Mouse (Mus musculus): ENCODE results near the gene Jagn1. TPM values are rescaled to one million over a fixed set of nuclear protein-coding genes. Genes with fewer than 3 reads are reported as not detected.
A peak's percentile ranks its signal among the peaks of the same experiment; 100 is the strongest.

The Jagn1 gene
- 10 to 100 TPM; 28.6 to 32.4 TPM for total RNA-seq (2021)
- long read RNA-seq, experiment 1, transcript Jagn1-201 (2 exons, 1,201 nt), result major isoform, 41 of 47 reads
- long read RNA-seq, experiment 1, partial matches to known transcripts, result 2 of 47 reads
- long read RNA-seq, experiment 1, other reads (novel, unspliced or antisense), result 1 of 47 reads
- long read RNA-seq, experiment 2, transcript Jagn1-201 (2 exons, 1,201 nt), result major isoform, 34 of 41 reads
- long read RNA-seq, experiment 2, partial matches to known transcripts, result 3 of 41 reads
- long read RNA-seq, experiment 2, other reads (novel, unspliced or antisense), result 4 of 41 reads

- intact Hi-C loops (cut with DNase I; ENCODE audit: low total_unique reads), result no loop called here
- peak; percentile 89 for DNase-seq
These were observed at the start of gene Jagn1 for GRCm38 (mm10) chr6:113442442-113443090. TSS of gene Jagn1 (plus strand) at chr6:113442569.

GRCm38 (mm10) chr6:113393951-113394350 lies 48.4 kb upstream of the Jagn1 start:
- DNase-seq, result no peak
- intact Hi-C loops (cut with DNase I; ENCODE audit: low total_unique reads), result no loop called here

GRCm38 (mm10) chr6:113394811-113395210 lies 47.6 kb upstream of the Jagn1 start:
- intact Hi-C loops (cut with DNase I; ENCODE audit: low total_unique reads), result no loop called here
- DNase-seq, result no peak

GRCm38 (mm10) chr6:113395501-113395900 lies 46.9 kb upstream of the Jagn1 start:
- intact Hi-C loops (cut with DNase I; ENCODE audit: low total_unique reads), result no loop called here
- no peak for DNase-seq

- no peak for DNase-seq
- intact Hi-C loops (cut with DNase I; ENCODE audit: low total_unique reads), result no loop called here
These were observed 45.9 kb upstream of the Jagn1 start for GRCm38 (mm10) chr6:113396270-113397030.

GRCm38 (mm10) chr6:113402094-113402493 lies 40.3 kb upstream of the Jagn1 start:
- no peak for DNase-seq
- intact Hi-C loops (cut with DNase I; ENCODE audit: low total_unique reads), result no loop called here

- intact Hi-C loops (cut with DNase I; ENCODE audit: low total_unique reads), result no loop called here
- DNase-seq, result peak; percentile 19
These were observed 37.5 kb upstream of the Jagn1 start for GRCm38 (mm10) chr6:113404649-113405448.

- intact Hi-C loops (cut with DNase I; ENCODE audit: low total_unique reads), result no loop called here
- no peak for DNase-seq
These were observed 36.9 kb upstream of the Jagn1 start for GRCm38 (mm10) chr6:113405483-113405882.

GRCm38 (mm10) chr6:113406683-113407082 lies 35.7 kb upstream of the Jagn1 start:
- DNase-seq, result no peak
- intact Hi-C loops (cut with DNase I; ENCODE audit: low total_unique reads), result no loop called here

- DNase-seq, result no peak
- intact Hi-C loops (cut with DNase I; ENCODE audit: low total_unique reads), result no loop called here
These were observed 32.4 kb upstream of the Jagn1 start for GRCm38 (mm10) chr6:113410001-113410400.

GRCm38 (mm10) chr6:113416416-113416815 lies 26.0 kb upstream of the Jagn1 start:
- intact Hi-C loops (cut with DNase I; ENCODE audit: low total_unique reads), result no loop called here
- no peak for DNase-seq

- DNase-seq, result no peak
- intact Hi-C loops (cut with DNase I; ENCODE audit: low total_unique reads), result no loop called here
These were observed 23.7 kb upstream of the Jagn1 start for GRCm38 (mm10) chr6:113418441-113419198.

- intact Hi-C loops (cut with DNase I; ENCODE audit: low total_unique reads), result no loop called here
These were observed 23.2 kb upstream of the Jagn1 start, which contains the start of gene Rpusd3 for GRCm38 (mm10) chr6:113419199-113419587. TSS of gene Rpusd3 (minus strand) at chr6:113419340.

GRCm38 (mm10) chr6:113423000-113423399 lies 19.4 kb upstream of the Jagn1 start:
- intact Hi-C loops (cut with DNase I; ENCODE audit: low total_unique reads), result no loop called here
- no peak for DNase-seq

More at GRCm38 (mm10) chr6:113419199-113419587, 23.2 kb upstream of the Jagn1 start, which contains the start of gene Rpusd3:
- DNase-seq, result peak; percentile 99

- DNase-seq, result no peak
- intact Hi-C loops (cut with DNase I; ENCODE audit: low total_unique reads), result no loop called here
These were observed 18.2 kb upstream of the Jagn1 start for GRCm38 (mm10) chr6:113424187-113424586.

GRCm38 (mm10) chr6:113426696-113427095 lies 15.7 kb upstream of the Jagn1 start:
- intact Hi-C loops (cut with DNase I; ENCODE audit: low total_unique reads), result loop anchor here (5.0 kb wide), 1 partner anchor 41 kb away; no protein-coding TSS in a partner anchor
- DNase-seq, result no peak

GRCm38 (mm10) chr6:113427397-113427796 lies 15.0 kb upstream of the Jagn1 start:
- DNase-seq, result no peak

GRCm38 (mm10) chr6:113428006-113428405 lies 14.4 kb upstream of the Jagn1 start:
- no peak for DNase-seq
- intact Hi-C loops (cut with DNase I; ENCODE audit: low total_unique reads), result loop anchor here (5.0 kb wide), 1 partner anchor 39 kb away; no protein-coding TSS in a partner anchor

More at GRCm38 (mm10) chr6:113427397-113427796, 15.0 kb upstream of the Jagn1 start:
- intact Hi-C loops (cut with DNase I; ENCODE audit: low total_unique reads), result loop anchor here (5.0 kb wide), 1 partner anchor 40 kb away; no protein-coding TSS in a partner anchor
